Mouse (Mus musculus): ENCODE data around the gene Psap. TPM values are rescaled to one million over a fixed set of nuclear protein-coding genes. Genes with fewer than 3 reads are reported as not detected.

Psap gene
- total RNA-seq, 2 experiments from 2014 or later: 2,144 to 2,545 TPM

GRCm38 (mm10) chr10:60286546-60286945, 9.1 kb downstream of the Psap start:
- peak; percentile 44 for ATAC-seq (ENCODE audit: poor library complexity, severe bottlenecking)

- no peak for ATAC-seq (ENCODE audit: poor library complexity, severe bottlenecking)
Measured at GRCm38 (mm10) chr10:60287161-60287560, 9.7 kb downstream of the Psap start.

GRCm38 (mm10) chr10:60287726-60288125, 10.3 kb downstream of the Psap start:
- ATAC-seq (ENCODE audit: poor library complexity, severe bottlenecking): no peak

GRCm38 (mm10) chr10:60289216-60289615, 11.8 kb downstream of the Psap start:
- peak; percentile 32; the same call in 1 of the 2 replicates for ATAC-seq (ENCODE audit: poor library complexity, severe bottlenecking)

GRCm38 (mm10) chr10:60290026-60290738, 12.8 kb downstream of the Psap start:
- no peak for ATAC-seq (ENCODE audit: poor library complexity, severe bottlenecking)

GRCm38 (mm10) chr10:60290739-60291110, 13.3 kb downstream of the Psap start:
- no peak for ATAC-seq (ENCODE audit: poor library complexity, severe bottlenecking)

GRCm38 (mm10) chr10:60292209-60292608, 14.8 kb downstream of the Psap start:
- ATAC-seq (ENCODE audit: poor library complexity, severe bottlenecking): no peak

- no peak for ATAC-seq (ENCODE audit: poor library complexity, severe bottlenecking)
Measured at GRCm38 (mm10) chr10:60294621-60295020, 17.2 kb downstream of the Psap start.

- ATAC-seq (ENCODE audit: poor library complexity, severe bottlenecking): no peak
Measured at GRCm38 (mm10) chr10:60295356-60295755, 17.9 kb downstream of the Psap start.

- no peak for ATAC-seq (ENCODE audit: poor library complexity, severe bottlenecking)
Measured at GRCm38 (mm10) chr10:60296027-60296426, 18.6 kb downstream of the Psap start.

GRCm38 (mm10) chr10:60299636-60300035, 22.2 kb downstream of the Psap start:
- ATAC-seq (ENCODE audit: poor library complexity, severe bottlenecking): no peak

- no peak for ATAC-seq (ENCODE audit: poor library complexity, severe bottlenecking)
Measured at GRCm38 (mm10) chr10:60303419-60303818, 26.0 kb downstream of the Psap start.

- ATAC-seq (ENCODE audit: poor library complexity, severe bottlenecking): peak; percentile 87
Measured at GRCm38 (mm10) chr10:60304854-60305628, 27.6 kb downstream of the Psap start.

GRCm38 (mm10) chr10:60310629-60311028, 33.2 kb downstream of the Psap start:
- ATAC-seq (ENCODE audit: poor library complexity, severe bottlenecking): no peak

GRCm38 (mm10) chr10:60313606-60314005, 36.2 kb downstream of the Psap start:
- no peak for ATAC-seq (ENCODE audit: poor library complexity, severe bottlenecking)

- ATAC-seq (ENCODE audit: poor library complexity, severe bottlenecking): peak; percentile 75
Measured at GRCm38 (mm10) chr10:60316166-60316565, 38.7 kb downstream of the Psap start.

- peak; percentile 90 for ATAC-seq (ENCODE audit: poor library complexity, severe bottlenecking)
Measured at GRCm38 (mm10) chr10:60328963-60329650, 51.7 kb downstream of the Psap start.

GRCm38 (mm10) chr10:60334583-60334982, 57.2 kb downstream of the Psap start:
- ATAC-seq (ENCODE audit: poor library complexity, severe bottlenecking): no peak

- ATAC-seq (ENCODE audit: poor library complexity, severe bottlenecking): no peak
Measured at GRCm38 (mm10) chr10:60335021-60335420, 57.6 kb downstream of the Psap start.

- ATAC-seq (ENCODE audit: poor library complexity, severe bottlenecking): peak; percentile 69
Measured at GRCm38 (mm10) chr10:60341528-60341927, 64.1 kb downstream of the Psap start.

GRCm38 (mm10) chr10:60344111-60344510, 66.7 kb downstream of the Psap start:
- peak; percentile 69 for ATAC-seq (ENCODE audit: poor library complexity, severe bottlenecking)

- ATAC-seq (ENCODE audit: poor library complexity, severe bottlenecking): no peak
Measured at GRCm38 (mm10) chr10:60346056-60346455, 68.6 kb downstream of the Psap start.

Data from megakaryocyte, adult 5-6 weeks (primary cell).